Mouse (Mus musculus) liver, postnatal 0 days (tissue): Measurements from ENCODE around the gene Nxf1. TPM values are rescaled to one million over a fixed set of nuclear protein-coding genes. Genes with fewer than 3 reads are reported as not detected.
A peak's percentile ranks its signal among the peaks of the same experiment; 100 is the strongest.
"Not testable (repeated sequence)": the region's sequence is repeated elsewhere in the genome, so short reads cannot be mapped to it uniquely, and the experiment has no call there.

Source experiments
- ATAC-seq: fragments of 200-750 bp; cut with Nextera tagmentation; 2 replicates; pipeline ENCODE4 v1.8.0; 2017; ENCODE audit warnings: mild to moderate bottlenecking, moderate library complexity
- DNase-seq: peaks from one replicate; pipeline ENCODE4 v3.0.0-alpha.2; 2016
- H3K27ac ChIP-seq: fragments of 300-500 bp; sonication (generic); 2 replicates; pipeline ENCODE4 v1.5.1; 2014; ENCODE audit warnings: antibody characterized with exemption, moderate library complexity, mild to moderate bottlenecking, low read depth
- H3K27me3 ChIP-seq: fragments of 300-500 bp; sonication (generic); 2 replicates; pipeline ENCODE4 v1.6.1; 2014; ENCODE audit warnings: low read length, control low read depth, mixed read lengths; ENCODE audit not compliant: insufficient read depth
- H3K36me3 ChIP-seq: fragments of 300-500 bp; sonication (generic); replicated peaks from 2 replicates; pipeline ENCODE4 v1.6.1; 2014; ENCODE audit warnings: mild to moderate bottlenecking, control low read depth, low read length, moderate library complexity, mixed read lengths; ENCODE audit not compliant: insufficient read depth
- H3K4me1 ChIP-seq: fragments of 300-500 bp; sonication (generic); 2 replicates; pipeline ENCODE4 v1.6.1; 2014; ENCODE audit warnings: antibody characterized with exemption, mild to moderate bottlenecking, control low read depth; ENCODE audit not compliant: insufficient read depth
- H3K4me2 ChIP-seq: fragments of 300-500 bp; sonication (generic); 2 replicates; pipeline ENCODE4 v1.6.1; 2014; ENCODE audit warnings: low read depth, mild to moderate bottlenecking, low read length, moderate library complexity, mixed read lengths
- H3K4me3 ChIP-seq: fragments of 300-500 bp; sonication (generic); 2 replicates; pipeline ENCODE4 v1.5.1; 2014; ENCODE audit warnings: low read depth, low read length
- H3K9ac ChIP-seq: fragments of 300-500 bp; sonication (generic); replicated peaks from 2 replicates; pipeline ENCODE4 v1.6.1; 2014; ENCODE audit warnings: mild to moderate bottlenecking, moderate library complexity
- H3K9me3 ChIP-seq: fragments of 300-500 bp; sonication (generic); 2 replicates; pipeline ENCODE4 v1.6.1; 2016; ENCODE audit warnings: mild to moderate bottlenecking, control low read depth, low read length, mixed read lengths
- CTCF ChIP-seq: sonication (generic); IDR thresholded peaks from 2 replicates; pipeline ENCODE4 v1.5.1; 2016; ENCODE audit warnings: antibody characterized with exemption, low read depth
- EP300 ChIP-seq: IDR thresholded peaks from 2 replicates; pipeline ENCODE4 v1.6.1; 2016; ENCODE audit warnings: antibody characterized with exemption, low read depth, mild to moderate bottlenecking
- WGBS: fragments of 180-500 bp; shearing (Covaris S2); extraction: QIAGEN DNeasy Blood & Tissue Kit; methylation state at CpG from one replicate; pipeline ENCODE4 v1.1.7; 2014; ENCODE audit not compliant: insufficient replicate concordance; 5-methylcytosine and 5-hydroxymethylcytosine counted together
- polyA plus RNA-seq: library from polyadenylated mRNA; unstranded; fragments of >200 nt; fragmentation: Nextera tagmentation; extraction: Ambion mirVana; gene quantifications from 2 replicates; pipeline ENCODE4 v1.2.1, GENCODE M21; 2015

Gene Nxf1
- polyA plus RNA-seq, 1 experiment from 2014 or later: 49.9 TPM

DNA sequence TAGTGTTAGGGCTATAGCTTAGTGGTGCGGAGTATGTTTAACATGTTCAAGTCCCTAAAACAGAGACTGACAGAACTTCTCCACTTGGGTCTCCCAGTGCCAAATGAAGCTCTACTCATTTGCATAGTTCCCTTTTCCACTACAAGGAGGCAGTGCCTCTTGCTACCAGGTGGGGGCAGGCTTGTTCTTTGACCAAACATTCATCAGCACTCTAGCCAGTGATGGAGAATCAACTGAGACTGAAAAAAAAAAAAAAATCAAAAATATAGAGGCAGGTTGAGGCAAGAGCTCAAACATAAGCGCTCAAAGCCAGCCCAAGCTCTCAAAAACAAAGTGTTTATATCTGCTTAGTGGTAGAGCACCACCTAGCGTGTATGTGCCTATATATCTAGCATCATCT lies 38.5 kb upstream of the Nxf1 start:
- peaks cover 29% of the 10 kb centered on the region for H3K4me1 ChIP-seq
- no peaks in the 10 kb centered on the region for H3K9me3 ChIP-seq
- H3K36me3 ChIP-seq: no peaks in the 10 kb centered on the region
- no peak overlapping the region; the same call in 1 of the 2 replicates for H3K27ac ChIP-seq
- TF ChIP-seq EP300 (no peak), CTCF (peak; percentile 93)
- no peaks in the 10 kb centered on the region for H3K27me3 ChIP-seq
- no peak overlapping the region for H3K4me3 ChIP-seq
- DNase-seq (peak; percentile 82), ATAC-seq (no peak)
- H3K9ac ChIP-seq: no peak overlapping the region
- H3K4me2 ChIP-seq: 0 out of 2 replicates have a peak overlapping the region, but pooled peaks have one; percentile 4
- WGBS: 54% methylated on average over 3 of the region's 3 CpGs

DNA sequence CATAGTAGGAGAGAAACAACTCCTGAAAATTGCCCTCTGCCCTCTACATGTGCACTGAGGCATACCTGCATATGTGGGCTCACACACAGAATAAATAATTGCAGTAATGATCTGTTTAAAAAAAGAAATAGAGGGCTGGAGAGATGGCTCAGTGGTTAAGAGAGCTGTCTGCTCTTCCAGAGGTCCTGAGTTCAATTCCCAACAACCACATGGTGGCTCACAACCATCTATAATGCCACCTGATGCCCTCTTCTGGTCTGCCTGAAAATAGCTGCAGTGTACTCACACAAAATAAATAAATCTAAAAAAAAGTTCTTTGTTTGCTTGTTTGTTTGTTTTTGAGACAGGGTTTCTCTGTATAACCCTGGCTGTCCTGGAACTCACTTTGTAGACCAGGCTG lies 37.8 kb upstream of the Nxf1 start:
- peaks cover 29% of the 10 kb centered on the region for H3K4me1 ChIP-seq
- H3K36me3 ChIP-seq, H3K4me2 ChIP-seq, H3K9me3 ChIP-seq, DNase-seq, H3K9ac ChIP-seq, H3K27ac ChIP-seq, H3K27me3 ChIP-seq, ATAC-seq, H3K4me3 ChIP-seq: not testable (repeated sequence)
- peak; percentile 53 for TF ChIP-seq CTCF

DNA sequence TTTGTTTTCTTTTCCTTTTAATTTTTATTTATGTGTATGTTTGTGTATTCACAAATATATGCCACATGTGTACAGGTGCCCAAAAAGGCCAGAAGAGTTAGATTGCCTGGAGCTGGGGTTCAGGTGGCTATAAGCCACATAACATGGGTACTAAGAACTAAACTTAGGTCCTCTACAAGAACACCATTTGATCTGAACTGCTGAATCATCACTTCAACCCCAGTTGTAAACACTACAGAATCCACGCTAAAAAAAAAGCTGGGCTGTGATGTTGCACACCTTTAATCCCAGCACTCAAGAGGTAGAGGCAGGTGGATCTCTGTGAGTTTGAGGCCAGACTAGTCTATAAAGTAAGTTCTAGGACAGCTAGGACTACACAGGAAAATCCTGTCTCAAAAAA lies 35.5 kb upstream of the Nxf1 start:
- H3K36me3 ChIP-seq: peaks cover 21% of the 10 kb centered on the region
- H3K4me1 ChIP-seq: peaks cover 29% of the 10 kb centered on the region
- peak overlapping the region; percentile 41 for H3K9ac ChIP-seq
- no peaks in the 10 kb centered on the region for H3K9me3 ChIP-seq
- no peak for DNase-seq
- H3K27ac ChIP-seq: peak overlapping the region; percentile 46
- H3K4me3 ChIP-seq: peak overlapping the region; percentile 74
- H3K27me3 ChIP-seq: no peaks in the 10 kb centered on the region
- no peak for TF ChIP-seq CTCF
- TF ChIP-seq EP300: no peak
- 28% methylated on average over 1 of the region's 1 CpGs for WGBS
- peak overlapping the region; percentile 78 for H3K4me2 ChIP-seq
- ATAC-seq: no peak

DNA sequence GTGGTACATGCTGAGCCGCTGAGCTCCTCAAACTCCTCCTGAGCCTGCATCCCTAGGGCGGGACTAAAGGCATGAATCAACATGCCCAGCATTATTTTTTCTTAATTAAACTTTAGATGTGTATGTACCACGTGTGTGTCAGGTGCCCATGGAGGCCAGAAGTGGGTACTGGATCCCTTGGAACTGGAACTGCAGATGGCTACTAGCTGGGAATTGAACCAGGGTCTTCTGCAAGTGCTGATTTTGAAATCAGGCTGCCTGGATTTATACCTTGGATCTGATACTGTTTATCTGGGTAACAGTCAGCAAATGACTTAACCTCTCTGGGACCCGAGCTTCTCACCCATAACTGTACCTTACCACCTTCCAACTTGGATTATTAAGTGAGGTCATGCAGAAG lies 34.9 kb upstream of the Nxf1 start:
- Histone ChIP-seq H3K4me2 (peak overlapping the region; percentile 78), H3K36me3 (peaks cover 27% of the 10 kb centered on the region), H3K27me3 (no peaks in the 10 kb centered on the region), H3K4me1 (peaks cover 25% of the 10 kb centered on the region), H3K9me3 (no peaks in the 10 kb centered on the region), H3K27ac (peak overlapping the region; percentile 97), H3K9ac (peak overlapping the region; percentile 68), H3K4me3 (peak overlapping the region; percentile 74)
- 48% methylated on average over 4 of the region's 4 CpGs for WGBS
- ATAC-seq (no peak), DNase-seq (no peak)
- TF ChIP-seq EP300: no peak

DNA sequence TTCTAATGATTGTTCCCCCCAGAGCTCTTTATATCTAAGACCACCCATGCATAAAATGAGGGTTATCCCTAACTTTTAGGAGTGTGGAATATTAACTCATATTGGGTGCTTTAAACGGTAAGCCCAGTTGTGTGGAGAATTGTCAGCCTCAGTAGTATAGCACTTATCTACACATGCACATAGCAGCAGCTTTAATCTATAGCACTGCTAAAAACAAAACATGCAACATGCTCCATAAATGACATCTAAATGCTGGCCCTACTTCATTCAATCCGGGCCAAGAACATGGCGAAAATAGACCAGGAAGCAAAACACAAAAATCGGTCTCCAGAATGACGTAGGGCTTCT lies 34.3 kb upstream of the Nxf1 start:
- TF ChIP-seq EP300 (no peak), CTCF (no peak)
- Histone ChIP-seq H3K27me3 (no peaks in the 10 kb centered on the region), H3K27ac (peak overlapping the region; percentile 97), H3K4me2 (peak overlapping the region; percentile 78), H3K4me1 (peaks cover 22% of the 10 kb centered on the region), H3K9me3 (no peaks in the 10 kb centered on the region), H3K36me3 (peaks cover 27% of the 10 kb centered on the region), H3K4me3 (peak overlapping the region; percentile 74), H3K9ac (peak overlapping the region; percentile 68)
- DNase-seq (no peak), ATAC-seq (no peak)
- WGBS: 2% methylated on average over 5 of the region's 5 CpGs

DNA sequence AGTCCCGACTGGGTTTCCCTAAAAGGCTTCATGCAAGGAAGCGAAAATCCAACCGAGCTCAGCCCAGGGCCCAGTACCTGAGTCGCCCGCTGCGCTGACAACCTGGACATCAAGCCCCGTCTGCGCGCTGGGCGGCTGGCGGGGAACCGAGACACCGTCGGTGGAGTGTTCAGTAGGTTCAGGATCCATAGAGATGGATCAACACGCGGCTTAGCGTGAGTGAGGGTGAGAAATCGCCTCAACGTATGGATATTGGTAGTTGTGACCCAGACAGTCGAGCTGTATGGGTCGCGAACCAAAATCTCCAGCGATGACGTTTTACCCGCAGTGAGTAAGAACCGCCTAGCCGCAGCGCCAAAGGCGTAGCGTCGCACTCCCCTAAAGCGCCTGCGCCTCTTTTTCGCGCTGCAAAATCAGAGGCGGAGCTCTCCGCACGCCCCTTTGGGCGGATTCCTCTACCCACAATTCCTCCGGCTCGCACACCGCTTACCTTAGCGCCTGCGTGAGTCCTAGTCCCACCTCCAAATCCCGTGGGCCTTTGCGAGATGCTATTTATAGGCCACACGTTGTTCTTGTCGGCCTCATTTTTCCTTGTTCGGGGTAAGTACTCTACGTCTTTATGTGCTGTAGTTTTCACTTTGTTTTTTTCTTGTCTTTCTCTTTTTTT lies 33.8 kb upstream of the Nxf1 start, which contains the start of gene Slc3a2:
Slc3a2 (minus strand) TSS at position 463 of the 667 bp plus-strand sequence.
- peak; percentile 97 for ATAC-seq

More for the DNA sequence above, 33.8 kb upstream of the Nxf1 start, which contains the start of gene Slc3a2:
- Histone ChIP-seq H3K4me3 (peak within 1 kb of the TSS; percentile 74), H3K4me1 (peaks cover 22% of the 10 kb centered on the region), H3K9ac (peak within 1 kb of the TSS; percentile 72), H3K4me2 (peak within 1 kb of the TSS; percentile 78), H3K27ac (peak within 1 kb of the TSS; percentile 97), H3K9me3 (no peaks in the 10 kb centered on the region), H3K27me3 (no peaks in the 10 kb centered on the region), H3K36me3 (peaks cover 27% of the 10 kb centered on the region)
- WGBS: under 1% methylated on average over 50 of the region's 50 CpGs
- DNase-seq: peak; percentile 96
- TF ChIP-seq CTCF (no peak), EP300 (peak; percentile 64; the same call in 1 of the 2 replicates)
